Mouse (Mus musculus) neural tube, embryonic 14.5 days (tissue): ENCODE measurements around the gene Ip6k3. TPM values are rescaled to one million over a fixed set of nuclear protein-coding genes. Genes with fewer than 3 reads are reported as not detected.

Experiments
- ATAC-seq: fragments of 200-750 bp; cut with Nextera tagmentation; 2 replicates; pipeline ENCODE4 v1.8.0; 2017; ENCODE audit warnings: low read depth, mild to moderate bottlenecking, moderate TSS enrichment, moderate library complexity
- H3K27ac ChIP-seq: fragments of 300-500 bp; sonication (generic); 2 replicates; pipeline ENCODE4 v1.5.1; 2014; ENCODE audit warnings: low read depth, mild to moderate bottlenecking, control low read depth, low read length, moderate library complexity, mixed read lengths
- H3K27me3 ChIP-seq: fragments of 300-500 bp; sonication (generic); 2 replicates; pipeline ENCODE4 v1.6.1; 2014; ENCODE audit warnings: low read length; ENCODE audit not compliant: control insufficient read depth, insufficient read depth
- H3K36me3 ChIP-seq: fragments of 300-500 bp; sonication (generic); 2 replicates; pipeline ENCODE4 v1.6.1; 2014; ENCODE audit warnings: low read length, mixed read lengths; ENCODE audit not compliant: control insufficient read depth, insufficient read depth
- H3K4me1 ChIP-seq: fragments of 300-500 bp; sonication (generic); 2 replicates; pipeline ENCODE4 v1.6.1; 2014; ENCODE audit warnings: low read length; ENCODE audit not compliant: control insufficient read depth, insufficient read depth
- H3K4me2 ChIP-seq: fragments of 300-500 bp; sonication (generic); 2 replicates; pipeline ENCODE4 v1.6.1; 2014; ENCODE audit warnings: mild to moderate bottlenecking, low read depth, low read length, control low read depth
- H3K4me3 ChIP-seq: fragments of 300-500 bp; sonication (generic); 2 replicates; pipeline ENCODE4 v1.5.1; 2014; ENCODE audit warnings: low read depth, low read length, control low read depth, mixed read lengths
- H3K9ac ChIP-seq: fragments of 300-500 bp; sonication (generic); replicated peaks from 2 replicates; pipeline ENCODE4 v1.6.1; 2014; ENCODE audit warnings: low read depth, mild to moderate bottlenecking, control low read depth, low read length, mixed read lengths
- H3K9me3 ChIP-seq: fragments of 300-500 bp; sonication (generic); 2 replicates; pipeline ENCODE4 v1.6.1; 2016; ENCODE audit warnings: low read length; ENCODE audit not compliant: control insufficient read depth
- WGBS: fragments of 180-500 bp; shearing (Covaris S2); extraction: QIAGEN DNeasy Blood & Tissue Kit; methylation state at CpG from one replicate; pipeline ENCODE4 v1.1.7; 2014; 5-methylcytosine and 5-hydroxymethylcytosine counted together
- polyA plus RNA-seq: library from polyadenylated mRNA; unstranded; fragments of >200 nt; fragmentation: Nextera tagmentation; extraction: Ambion mirVana; gene quantifications from 2 replicates; pipeline ENCODE4 v1.2.1, GENCODE M21; 2014

The Ip6k3 gene
- polyA plus RNA-seq, 1 experiment from 2014 or later: 0.62 TPM

DNA sequence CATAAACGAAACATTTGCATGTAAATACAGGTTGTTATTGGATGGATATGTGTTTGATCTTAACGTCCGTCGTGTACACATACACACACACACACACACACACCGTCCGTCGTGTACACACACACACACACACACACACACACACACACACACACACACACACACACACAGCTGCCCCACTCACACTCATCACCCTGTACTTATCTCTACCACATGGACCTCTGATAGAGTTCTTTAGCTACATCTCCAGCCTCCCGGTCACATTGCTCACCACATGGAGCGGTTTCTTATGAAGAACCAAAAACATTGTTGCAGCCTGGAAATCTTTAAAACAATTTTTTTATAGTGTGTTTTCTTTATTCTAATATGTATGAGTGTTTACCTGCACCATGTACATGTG, 33.4 kb downstream of the Ip6k3 start:
- H3K9ac ChIP-seq: peak overlapping the region; percentile 70; the same call in 1 of the 2 replicates
- H3K4me3 ChIP-seq: peak overlapping the region; percentile 59
- 26% methylated on average over 9 of the region's 9 CpGs for WGBS
- peak overlapping the region; percentile 22; the same call in 1 of the 2 replicates for H3K27ac ChIP-seq
- H3K9me3 ChIP-seq: no peaks in the 10 kb centered on the region
- H3K36me3 ChIP-seq: no peaks in the 10 kb centered on the region
- ATAC-seq: peak; percentile 13
- H3K27me3 ChIP-seq: no peaks in the 10 kb centered on the region
- peaks cover 29% of the 10 kb centered on the region for H3K4me1 ChIP-seq
- peak overlapping the region; percentile 53 for H3K4me2 ChIP-seq

DNA sequence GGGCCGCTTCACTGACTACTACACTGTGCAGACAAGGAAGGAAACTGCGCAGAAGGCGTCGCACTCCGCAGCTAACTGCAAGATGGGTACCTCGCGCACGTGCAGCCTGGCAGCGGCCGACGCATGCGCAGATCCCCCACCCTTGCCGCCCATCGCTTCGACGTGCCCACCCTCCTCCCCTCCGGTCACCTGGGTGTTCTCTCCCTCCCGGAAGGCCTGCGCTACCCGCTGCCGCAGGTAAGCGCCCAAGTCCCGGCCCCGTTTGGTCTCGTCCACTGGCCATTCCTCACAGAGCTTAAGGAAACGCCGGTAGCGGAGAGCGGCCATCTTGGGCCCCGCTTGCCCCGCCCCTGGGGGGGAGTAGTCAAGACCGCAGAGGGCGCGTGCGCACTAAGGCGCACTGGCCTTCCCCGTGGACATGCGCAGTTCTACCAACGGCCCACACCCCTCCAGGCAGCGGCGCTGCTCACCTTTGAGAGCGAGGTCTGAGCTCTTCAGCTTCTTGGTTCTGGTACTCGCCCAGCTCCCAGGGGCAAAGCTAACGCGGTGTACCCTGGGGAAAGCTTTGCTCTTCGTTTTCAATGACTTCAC, 33.9 kb downstream of the Ip6k3 start, which contains the start of gene Uqcc2:
Gene Uqcc2 (minus strand): TSS at position 366 of the 591 bp plus-strand sequence.
- no peaks in the 10 kb centered on the region for H3K36me3 ChIP-seq
- H3K4me2 ChIP-seq: peak within 1 kb of the TSS; percentile 53
- peak within 1 kb of the TSS; percentile 82 for H3K27ac ChIP-seq
- peak; percentile 91 for ATAC-seq
- peak within 1 kb of the TSS; percentile 70 for H3K9ac ChIP-seq
- no peaks in the 10 kb centered on the region for H3K9me3 ChIP-seq
- peaks cover 25% of the 10 kb centered on the region for H3K4me1 ChIP-seq
- under 1% methylated on average over 46 of the region's 46 CpGs for WGBS
- H3K4me3 ChIP-seq: peak within 1 kb of the TSS; percentile 59
- no peaks in the 10 kb centered on the region for H3K27me3 ChIP-seq

GRCm38 (mm10) chr17:27132238-27132637, 35.4 kb downstream of the Ip6k3 start:
- Histone ChIP-seq H3K9ac (no peak overlapping the region), H3K4me3 (no peak overlapping the region), H3K4me2 (no peak overlapping the region), H3K27ac (no peak overlapping the region), H3K9me3 (no peaks in the 10 kb centered on the region), H3K4me1 (peaks cover 28% of the 10 kb centered on the region), H3K36me3 (no peaks in the 10 kb centered on the region), H3K27me3 (no peaks in the 10 kb centered on the region)
- ATAC-seq: no peak
- WGBS: 88% methylated on average over 10 of the region's 10 CpGs

DNA sequence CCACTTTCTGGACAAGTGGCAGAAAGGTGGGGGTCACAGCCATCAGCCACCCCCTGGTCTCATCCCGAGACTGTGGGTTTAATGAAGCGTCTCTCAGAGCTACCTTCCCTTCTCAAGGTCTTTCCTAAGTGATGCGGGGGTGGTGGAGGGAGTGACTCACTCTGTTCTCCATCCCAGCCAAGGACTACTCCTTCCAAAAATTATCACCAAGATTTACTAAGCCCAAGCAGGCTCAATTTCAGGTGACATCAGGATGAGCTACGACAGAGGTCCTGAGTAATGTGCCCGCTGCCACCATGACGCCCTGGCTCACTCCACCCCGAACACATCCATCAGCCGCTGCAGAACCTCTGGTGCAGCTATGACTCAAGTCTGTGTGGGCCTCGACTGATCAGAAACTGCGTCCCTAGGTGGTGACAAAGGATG, 36.3 kb downstream of the Ip6k3 start:
- H3K4me1 ChIP-seq: peaks cover 34% of the 10 kb centered on the region

DNA sequence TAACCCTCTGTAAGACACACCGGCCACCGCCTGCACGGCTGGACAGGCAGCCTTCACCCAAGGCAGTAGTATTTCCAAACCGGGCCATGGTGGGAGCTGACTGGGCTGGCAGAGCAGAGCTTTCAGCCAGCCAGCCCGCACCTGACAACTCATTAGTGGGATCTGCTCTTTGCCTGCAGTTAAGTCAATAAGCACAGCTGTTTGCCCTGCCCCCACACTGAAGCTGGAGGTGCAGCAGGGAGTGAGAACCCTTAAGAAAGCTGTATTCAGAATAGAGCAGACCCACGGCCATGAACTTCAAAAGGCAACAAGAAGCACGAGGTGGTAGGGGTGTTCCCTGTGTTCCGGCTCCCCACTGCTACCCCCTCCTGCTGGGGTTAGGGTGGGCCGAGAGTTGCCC, 37.3 kb downstream of the Ip6k3 start:
- Histone ChIP-seq H3K4me3 (no peak overlapping the region), H3K4me2 (no peak overlapping the region), H3K27ac (no peak overlapping the region), H3K4me1 (peaks cover 34% of the 10 kb centered on the region), H3K27me3 (no peaks in the 10 kb centered on the region), H3K9me3 (no peaks in the 10 kb centered on the region), H3K9ac (0 out of 2 replicates have a peak overlapping the region, but pooled peaks have one; percentile 11), H3K36me3 (no peaks in the 10 kb centered on the region)
- ATAC-seq: no peak
- 50% methylated on average over 9 of the region's 9 CpGs for WGBS

More for the DNA sequence above, 36.3 kb downstream of the Ip6k3 start:
- no peak overlapping the region for H3K27ac ChIP-seq
- H3K9ac ChIP-seq: 0 out of 2 replicates have a peak overlapping the region, but pooled peaks have one; percentile 7
- H3K4me2 ChIP-seq: no peak overlapping the region
- H3K36me3 ChIP-seq: no peaks in the 10 kb centered on the region
- ATAC-seq: no peak
- H3K4me3 ChIP-seq: no peak overlapping the region
- no peaks in the 10 kb centered on the region for H3K9me3 ChIP-seq
- H3K27me3 ChIP-seq: no peaks in the 10 kb centered on the region
- 84% methylated on average over 10 of the region's 10 CpGs for WGBS

GRCm38 (mm10) chr17:27129819-27130218, 37.8 kb downstream of the Ip6k3 start:
- WGBS: 84% methylated on average over 7 of the region's 7 CpGs
- Histone ChIP-seq H3K4me2 (no peak overlapping the region), H3K4me1 (peaks cover 34% of the 10 kb centered on the region), H3K9me3 (no peaks in the 10 kb centered on the region), H3K4me3 (no peak overlapping the region), H3K9ac (no peak overlapping the region), H3K27me3 (no peaks in the 10 kb centered on the region), H3K27ac (no peak overlapping the region), H3K36me3 (no peaks in the 10 kb centered on the region)
- no peak for ATAC-seq

DNA sequence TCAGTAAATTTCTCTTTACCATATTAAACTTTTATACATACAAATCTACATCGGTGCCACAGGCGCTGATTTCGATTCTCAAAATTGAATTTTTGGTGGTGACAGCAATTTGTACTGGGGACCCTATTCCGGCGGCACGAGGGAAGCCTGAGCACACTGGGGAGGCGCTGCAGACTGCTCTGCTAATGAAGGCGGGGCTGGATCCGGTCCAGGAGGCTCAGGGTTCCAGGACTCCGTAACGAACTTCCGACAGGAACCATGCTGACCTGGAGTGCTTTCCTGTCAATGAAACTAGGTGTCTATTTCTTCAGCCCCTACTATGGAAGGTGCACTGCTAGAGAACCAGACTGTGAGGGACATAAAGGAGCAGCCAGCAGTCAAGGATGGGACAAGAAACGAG, 38.3 kb downstream of the Ip6k3 start:
- no peak overlapping the region for H3K27ac ChIP-seq
- H3K4me2 ChIP-seq: no peak overlapping the region
- no peak for ATAC-seq
- H3K27me3 ChIP-seq: no peaks in the 10 kb centered on the region
- 80% methylated on average over 13 of the region's 13 CpGs for whole genome bisulfite sequencing
- no peak overlapping the region for H3K4me3 ChIP-seq
- no peaks in the 10 kb centered on the region for H3K9me3 ChIP-seq
- peaks cover 34% of the 10 kb centered on the region for H3K4me1 ChIP-seq
- no peak overlapping the region for H3K9ac ChIP-seq
- H3K36me3 ChIP-seq: no peaks in the 10 kb centered on the region

- H3K9me3 ChIP-seq: no peaks in the 10 kb centered on the region
- H3K4me3 ChIP-seq: no peak overlapping the region
- 95% methylated on average over 5 of the region's 5 CpGs for WGBS
- peaks cover 31% of the 10 kb centered on the region for H3K4me1 ChIP-seq
- H3K4me2 ChIP-seq: no peak overlapping the region
- no peaks in the 10 kb centered on the region for H3K36me3 ChIP-seq
- H3K27ac ChIP-seq: no peak overlapping the region
- no peak overlapping the region for H3K9ac ChIP-seq
- no peak for ATAC-seq
- no peaks in the 10 kb centered on the region for H3K27me3 ChIP-seq
Measured at GRCm38 (mm10) chr17:27128189-27128588, 39.4 kb downstream of the Ip6k3 start.

- Histone ChIP-seq H3K4me1 (peaks cover 23% of the 10 kb centered on the region), H3K4me2 (no peak overlapping the region), H3K9ac (no peak overlapping the region), H3K27me3 (no peaks in the 10 kb centered on the region), H3K27ac (no peak overlapping the region), H3K4me3 (no peak overlapping the region), H3K36me3 (peaks cover 7% of the 10 kb centered on the region; the same call in 1 of the 2 replicates), H3K9me3 (no peaks in the 10 kb centered on the region)
- 77% methylated on average over 10 of the region's 10 CpGs for WGBS
- no peak for ATAC-seq
Measured at GRCm38 (mm10) chr17:27126974-27127373, 40.6 kb downstream of the Ip6k3 start.
